Mouse (Mus musculus) forebrain, postnatal 0 days (tissue): Measurements from ENCODE around the gene Anxa6. TPM values are rescaled to one million over a fixed set of nuclear protein-coding genes. Genes with fewer than 3 reads are reported as not detected.

ENCODE experiments used
- ATAC-seq: fragments of 200-750 bp; cut with Nextera tagmentation; 2 replicates; pipeline ENCODE4 v1.8.0; 2017; ENCODE audit warnings: mild to moderate bottlenecking, moderate library complexity
- DNase-seq: peaks from one replicate; pipeline ENCODE4 v3.0.0-alpha.2; 2015
- H3K27ac ChIP-seq: fragments of 300-500 bp; sonication (generic); 2 replicates; pipeline ENCODE4 v1.5.1; 2014; ENCODE audit warnings: low read depth, mild to moderate bottlenecking, antibody characterized with exemption, low read length, moderate library complexity, mixed read lengths
- H3K27me3 ChIP-seq: fragments of 300-500 bp; sonication (generic); 2 replicates; pipeline ENCODE4 v1.6.1; 2014; ENCODE audit warnings: mild to moderate bottlenecking, low read length, mixed read lengths; ENCODE audit not compliant: insufficient read depth
- H3K36me3 ChIP-seq: fragments of 300-500 bp; sonication (generic); 2 replicates; pipeline ENCODE4 v1.6.1; 2014; ENCODE audit warnings: mild to moderate bottlenecking, moderate library complexity; ENCODE audit not compliant: insufficient read depth
- H3K4me1 ChIP-seq: fragments of 300-500 bp; sonication (generic); 2 replicates; pipeline ENCODE4 v1.6.1; 2014; ENCODE audit warnings: antibody characterized with exemption; ENCODE audit not compliant: insufficient read depth
- H3K4me2 ChIP-seq: fragments of 300-500 bp; sonication (generic); 2 replicates; pipeline ENCODE4 v1.6.1; 2014; ENCODE audit warnings: low read depth, mild to moderate bottlenecking, moderate library complexity
- H3K4me3 ChIP-seq: fragments of 300-500 bp; sonication (generic); 2 replicates; pipeline ENCODE4 v1.5.1; 2014; ENCODE audit warnings: low read depth, low read length, mixed read lengths
- H3K9ac ChIP-seq: fragments of 300-500 bp; sonication (generic); 2 replicates; pipeline ENCODE4 v1.6.1; 2014; ENCODE audit warnings: mild to moderate bottlenecking
- H3K9me3 ChIP-seq: fragments of 300-500 bp; sonication (generic); 2 replicates; pipeline ENCODE4 v1.6.1; 2016; ENCODE audit warnings: low read length
- CTCF ChIP-seq: sonication (generic); IDR thresholded peaks from 2 replicates; pipeline ENCODE4 v1.5.1; 2016; ENCODE audit warnings: antibody characterized with exemption, control low read depth, low read depth
- WGBS: fragments of 180-500 bp; shearing (Covaris S2); extraction: QIAGEN DNeasy Blood & Tissue Kit; methylation state at CpG from one replicate; pipeline ENCODE4 v1.1.7; 2014; 5-methylcytosine and 5-hydroxymethylcytosine counted together
- polyA plus RNA-seq: library from polyadenylated mRNA; unstranded; fragments of >200 nt; fragmentation: Nextera tagmentation; extraction: Ambion mirVana; gene quantifications from 2 replicates; pipeline ENCODE4 v1.2.1, GENCODE M21; 2015
- total RNA-seq: library from RNA; depleted of rRNA; stranded (reverse); fragments of >200 nt; gene quantifications from 2 replicates; pipeline ENCODE4 v1.2.3, GENCODE M21; 2014

Anxa6 gene
- total and polyA plus RNA-seq, 2 experiments from 2014 or later = 50.2 to 52.3 TPM

- no peak for TF ChIP-seq CTCF
- Histone ChIP-seq H3K36me3 (peaks cover 6% of the 10 kb centered on the region; the same call in 1 of the 2 replicates), H3K27ac (no peak overlapping the region), H3K4me3 (no peak overlapping the region), H3K9me3 (no peaks in the 10 kb centered on the region), H3K9ac (no peak overlapping the region), H3K27me3 (no peaks in the 10 kb centered on the region), H3K4me2 (no peak overlapping the region), H3K4me1 (no peaks in the 10 kb centered on the region)
- DNase-seq (no peak), ATAC-seq (no peak)
- WGBS = 85% methylated on average over 5 of the region's 5 CpGs
Measured at GRCm38 (mm10) chr11:54975340-54975739, 57.9 kb downstream of the Anxa6 start.

- ATAC-seq (no peak), DNase-seq (no peak)
- no peaks in the 10 kb centered on the region for H3K4me1 ChIP-seq
- 91% methylated on average over 4 of the region's 4 CpGs for WGBS
- no peaks in the 10 kb centered on the region for H3K9me3 ChIP-seq
- no peak overlapping the region for H3K9ac ChIP-seq
- H3K27me3 ChIP-seq = no peaks in the 10 kb centered on the region
- peaks cover 4% of the 10 kb centered on the region; the same call in 1 of the 2 replicates for H3K36me3 ChIP-seq
- no peak overlapping the region for H3K4me2 ChIP-seq
- no peak for TF ChIP-seq CTCF
- H3K27ac ChIP-seq = no peak overlapping the region
- no peak overlapping the region for H3K4me3 ChIP-seq
Measured at GRCm38 (mm10) chr11:54974639-54975038, 58.6 kb downstream of the Anxa6 start.

GRCm38 (mm10) chr11:54973481-54974212 is 59.6 kb downstream of the Anxa6 start:
- peak; percentile 23 for DNase-seq
- 50% methylated on average over 8 of the region's 8 CpGs for WGBS
- Histone ChIP-seq H3K4me1 (no peaks in the 10 kb centered on the region), H3K4me2 (no peak overlapping the region), H3K9ac (no peak overlapping the region), H3K27me3 (no peaks in the 10 kb centered on the region), H3K27ac (peak overlapping the region; percentile 40; the same call in 1 of the 2 replicates), H3K9me3 (no peaks in the 10 kb centered on the region), H3K4me3 (no peak overlapping the region), H3K36me3 (no peaks in the 10 kb centered on the region)
- no peak for TF ChIP-seq CTCF
- ATAC-seq = peak; percentile 32; the same call in 1 of the 2 replicates

- TF ChIP-seq CTCF = no peak
- 69% methylated on average over 5 of the region's 6 CpGs for WGBS
- no peak for DNase-seq
- Histone ChIP-seq H3K27me3 (no peaks in the 10 kb centered on the region), H3K4me2 (no peak overlapping the region), H3K36me3 (no peaks in the 10 kb centered on the region), H3K9me3 (no peaks in the 10 kb centered on the region), H3K9ac (no peak overlapping the region), H3K4me1 (no peaks in the 10 kb centered on the region), H3K4me3 (no peak overlapping the region), H3K27ac (no peak overlapping the region)
- no peak for ATAC-seq
Measured at GRCm38 (mm10) chr11:54972789-54973188, 60.5 kb downstream of the Anxa6 start.

GRCm38 (mm10) chr11:54972049-54972723 is 61.1 kb downstream of the Anxa6 start:
- no peak for DNase-seq
- no peak overlapping the region for H3K27ac ChIP-seq
- H3K4me1 ChIP-seq = no peaks in the 10 kb centered on the region
- no peaks in the 10 kb centered on the region for H3K9me3 ChIP-seq
- no peak for ATAC-seq
- 63% methylated on average over 4 of the region's 4 CpGs for WGBS
- TF ChIP-seq CTCF = no peak
- H3K4me3 ChIP-seq = no peak overlapping the region
- no peak overlapping the region for H3K9ac ChIP-seq
- no peaks in the 10 kb centered on the region for H3K36me3 ChIP-seq
- H3K4me2 ChIP-seq = no peak overlapping the region
- no peaks in the 10 kb centered on the region for H3K27me3 ChIP-seq

GRCm38 (mm10) chr11:54971365-54972048 is 61.7 kb downstream of the Anxa6 start:
- no peak overlapping the region for H3K27ac ChIP-seq
- no peaks in the 10 kb centered on the region for H3K27me3 ChIP-seq
- no peak overlapping the region for H3K9ac ChIP-seq
- H3K9me3 ChIP-seq = no peaks in the 10 kb centered on the region
- no peak for ATAC-seq
- no peak overlapping the region for H3K4me3 ChIP-seq
- no peak for DNase-seq
- no peaks in the 10 kb centered on the region for H3K36me3 ChIP-seq
- no peak overlapping the region for H3K4me2 ChIP-seq
- 76% methylated on average over 8 of the region's 8 CpGs for WGBS
- no peak for TF ChIP-seq CTCF
- H3K4me1 ChIP-seq = no peaks in the 10 kb centered on the region

- ATAC-seq = no peak
- DNase-seq = no peak
- Histone ChIP-seq H3K4me1 (no peaks in the 10 kb centered on the region), H3K9me3 (no peaks in the 10 kb centered on the region), H3K9ac (no peak overlapping the region), H3K27ac (no peak overlapping the region), H3K27me3 (no peaks in the 10 kb centered on the region), H3K36me3 (no peaks in the 10 kb centered on the region), H3K4me2 (no peak overlapping the region), H3K4me3 (no peak overlapping the region)
- no peak for TF ChIP-seq CTCF
- WGBS = 83% methylated on average over 6 of the region's 6 CpGs
Measured at GRCm38 (mm10) chr11:54965234-54965633, 68.0 kb downstream of the Anxa6 start.
